Mouse (Mus musculus) left cerebral cortex, adult 2 months (tissue): ENCODE data around the gene Prss50. TPM values are rescaled to one million over a fixed set of nuclear protein-coding genes. Genes with fewer than 3 reads are reported as not detected.

Experiments
- DNase-seq, 2 experiments: peaks; one replicate each; pipeline ENCODE4 v3.0.0; 2021 to 2022; ENCODE audit warnings: low spot score in 2 of 2, mixed read lengths in 1 of 2; ENCODE audit errors: extremely low spot score in 1 of 2
- H3K27ac ChIP-seq: fragments of 200-600 bp; 2 replicates; pipeline ENCODE4 v1.8.1; 2022
- H3K4me3 ChIP-seq: fragments of 200-600 bp; 2 replicates; pipeline ENCODE4 v1.8.1; 2022
- CTCF ChIP-seq: fragments of 200-600 bp; IDR thresholded peaks from 2 replicates; pipeline ENCODE4 v1.8.1; 2022; ENCODE audit warnings: antibody characterized with exemption, mild to moderate bottlenecking, moderate library complexity
- intact Hi-C: fragments of 180-260 bp; cut with DNase I; formaldehyde crosslinking; loops from one replicate; pipeline ENCODE4 v1.15.1; 2025
- total RNA-seq, 2 experiments: library from RNA; stranded (reverse); gene quantifications; 2 replicates each; pipeline ENCODE4 v1.2.3; 2021

The Prss50 gene
- total RNA-seq, 2 experiments from 2014 or later, result 0.93 to 0.94 TPM

DNA sequence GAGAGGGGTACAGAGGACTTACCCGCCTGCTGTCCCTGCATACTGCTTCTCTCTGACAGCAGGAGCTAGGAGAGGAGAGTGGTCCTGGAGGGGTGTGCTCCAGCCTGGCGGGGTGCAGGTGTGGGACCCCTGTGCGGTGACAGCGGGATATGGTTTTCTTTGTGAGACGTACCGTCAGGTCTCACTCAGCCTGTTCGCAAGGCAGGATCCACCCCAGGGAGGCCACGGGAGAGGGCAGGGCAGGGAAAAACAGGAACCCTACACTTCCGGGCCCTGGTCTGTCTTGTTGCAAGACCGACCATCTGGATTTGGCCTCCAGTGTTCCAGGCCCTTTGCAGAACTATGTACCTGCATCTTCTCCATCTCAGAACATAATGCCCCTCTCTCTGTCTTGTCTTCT lies 35.7 kb downstream of the Prss50 start:
- no peak for TF ChIP-seq CTCF
- no peak overlapping the region for H3K27ac ChIP-seq
- no peak for DNase-seq
- H3K4me3 ChIP-seq, result no peak overlapping the region
- intact Hi-C loops, result no loop called here

DNA sequence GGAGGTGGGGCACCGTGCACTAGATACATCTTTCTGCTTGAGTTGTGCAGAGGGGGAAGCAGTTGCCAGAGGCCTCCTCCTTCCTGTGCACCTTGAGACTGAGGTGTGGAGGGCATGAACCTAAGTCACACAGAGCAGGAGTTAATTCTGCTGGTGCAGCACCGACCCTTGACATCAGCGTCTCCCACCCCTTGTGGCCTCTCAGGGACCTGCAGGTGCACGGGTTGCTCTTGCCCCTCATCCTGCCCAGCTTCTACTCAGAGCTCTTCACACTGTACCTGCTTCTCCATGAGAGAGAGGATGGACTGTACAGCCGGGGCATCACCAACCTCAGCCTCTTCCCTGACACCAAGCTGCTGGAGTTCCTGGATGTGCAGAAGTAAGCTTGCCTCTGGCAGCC lies 37.7 kb downstream of the Prss50 start:
- no peak for DNase-seq
- intact Hi-C loops, result no loop called here
- H3K4me3 ChIP-seq, result no peak overlapping the region
- no peak for TF ChIP-seq CTCF
- no peak overlapping the region for H3K27ac ChIP-seq

DNA sequence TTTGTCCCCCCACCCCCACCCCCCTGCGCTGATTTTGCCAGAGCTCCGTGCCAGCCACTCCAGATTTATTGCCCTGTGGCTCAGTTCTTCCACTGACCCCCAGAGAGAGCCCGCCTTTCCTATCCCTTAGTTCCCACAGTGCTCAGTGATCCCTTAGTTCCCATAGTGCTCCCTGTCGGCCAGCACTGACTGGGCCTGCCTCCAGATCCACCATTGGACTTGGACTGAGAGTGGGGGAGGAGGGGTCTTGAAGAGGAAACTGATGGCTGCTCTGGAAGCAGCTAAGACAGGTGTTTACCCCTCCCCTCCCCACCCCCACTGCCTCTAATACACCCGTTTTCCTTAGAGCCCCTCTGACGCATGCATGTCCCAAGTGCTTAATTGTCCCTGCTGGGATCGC lies 38.2 kb downstream of the Prss50 start:
- intact Hi-C loops, result no loop called here
- DNase-seq, result no peak
- H3K4me3 ChIP-seq, result no peak overlapping the region
- no peak overlapping the region for H3K27ac ChIP-seq
- TF ChIP-seq CTCF, result no peak

DNA sequence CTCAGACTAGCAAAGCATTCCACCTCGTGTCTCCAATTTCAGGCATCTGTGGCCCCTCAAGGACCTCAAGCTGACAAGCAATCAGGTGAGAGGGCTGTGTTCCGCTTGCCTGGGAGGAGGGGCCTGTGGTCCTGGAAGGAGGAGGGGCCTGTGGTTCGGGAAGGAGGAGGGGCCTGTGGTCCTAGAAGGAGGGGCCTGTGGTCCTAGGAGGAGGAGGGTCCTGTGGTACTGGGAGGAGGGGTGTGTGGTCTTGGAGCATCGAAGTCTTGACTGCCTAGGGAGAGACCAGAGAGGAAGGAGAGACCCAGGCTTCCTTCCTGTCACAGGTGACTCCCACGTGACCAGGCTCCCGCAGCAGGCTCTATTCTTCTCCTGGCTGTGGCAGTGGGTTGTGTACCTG lies 38.8 kb downstream of the Prss50 start:
- Histone ChIP-seq H3K27ac (no peak overlapping the region), H3K4me3 (no peak overlapping the region)
- intact Hi-C loops, result no loop called here
- DNase-seq, result no peak
- no peak for TF ChIP-seq CTCF

DNA sequence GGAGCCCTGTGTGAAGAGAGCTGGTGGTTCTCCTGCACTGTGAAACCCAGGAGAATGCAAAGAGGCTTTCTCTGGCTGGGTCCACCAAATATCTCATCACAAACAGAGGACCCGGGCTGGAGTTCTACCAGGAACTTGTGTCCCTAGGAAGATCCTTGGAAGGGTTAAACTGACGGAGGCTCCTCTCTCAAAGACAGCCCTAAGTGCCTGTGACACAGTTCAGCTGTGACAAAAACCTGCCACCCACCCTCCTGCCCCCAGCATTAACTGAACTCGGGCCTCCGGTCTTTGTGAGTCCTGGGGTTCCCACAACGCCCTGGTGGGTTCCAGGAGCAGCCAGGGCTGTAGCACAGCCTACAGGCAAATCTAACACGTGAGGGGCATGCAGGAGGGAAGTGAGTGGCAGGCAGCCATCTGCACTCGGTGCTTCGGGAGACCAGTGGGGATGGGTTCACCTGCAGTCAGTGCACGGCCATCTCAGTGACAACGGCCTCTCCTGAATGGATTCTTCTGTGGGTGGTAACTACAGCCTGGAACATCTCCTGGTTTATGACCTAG lies 41.8 kb downstream of the Prss50 start:
- H3K4me3 ChIP-seq, result no peak overlapping the region
- no peak for DNase-seq
- intact Hi-C loops, result no loop called here
- TF ChIP-seq CTCF, result no peak
- H3K27ac ChIP-seq, result no peak overlapping the region

DNA sequence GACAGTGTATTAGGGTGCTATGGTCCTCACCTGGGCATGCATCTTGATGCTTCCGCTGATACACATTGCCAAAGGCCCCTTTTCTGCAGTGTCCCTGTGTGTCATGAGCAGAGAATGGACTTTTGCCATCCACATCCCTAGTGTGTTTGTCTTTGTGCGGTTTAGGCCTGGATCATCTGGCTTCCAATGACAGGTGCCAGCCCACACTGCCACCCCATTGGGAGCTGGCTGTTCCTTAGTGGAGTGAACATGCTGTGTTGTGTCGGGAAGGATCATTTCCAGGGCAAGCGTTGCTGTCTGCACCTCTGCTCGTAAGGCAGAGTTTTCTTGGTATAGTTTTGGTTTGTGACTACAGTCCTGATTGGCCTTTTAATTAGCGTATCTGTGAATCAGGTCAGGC lies 43.4 kb downstream of the Prss50 start:
- TF ChIP-seq CTCF, result no peak
- no peak for DNase-seq
- H3K4me3 ChIP-seq, result no peak overlapping the region
- intact Hi-C loops, result no loop called here
- H3K27ac ChIP-seq, result no peak overlapping the region

DNA sequence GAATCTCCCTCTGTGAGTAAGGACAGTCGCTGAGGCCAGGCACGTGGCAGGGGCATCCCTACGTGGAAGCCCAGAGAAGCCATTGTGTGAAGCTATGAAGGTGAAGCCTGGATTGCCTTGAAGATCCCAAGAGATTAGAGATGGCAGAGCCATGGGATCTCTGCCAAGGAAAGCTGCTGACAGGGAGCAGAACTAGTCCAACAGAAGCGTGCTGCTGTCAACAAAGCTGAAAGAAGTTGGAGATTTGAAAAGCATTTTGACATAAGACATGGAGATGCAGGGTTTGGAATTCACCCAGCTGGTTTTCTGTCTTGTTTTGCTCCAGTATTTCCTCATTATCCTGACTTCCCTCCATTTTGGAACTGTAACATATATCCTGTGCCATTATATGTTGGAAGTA lies 44.5 kb downstream of the Prss50 start:
- no peak for TF ChIP-seq CTCF
- Histone ChIP-seq H3K27ac (no peak overlapping the region), H3K4me3 (no peak overlapping the region)
- intact Hi-C loops, result no loop called here
- DNase-seq, result no peak

DNA sequence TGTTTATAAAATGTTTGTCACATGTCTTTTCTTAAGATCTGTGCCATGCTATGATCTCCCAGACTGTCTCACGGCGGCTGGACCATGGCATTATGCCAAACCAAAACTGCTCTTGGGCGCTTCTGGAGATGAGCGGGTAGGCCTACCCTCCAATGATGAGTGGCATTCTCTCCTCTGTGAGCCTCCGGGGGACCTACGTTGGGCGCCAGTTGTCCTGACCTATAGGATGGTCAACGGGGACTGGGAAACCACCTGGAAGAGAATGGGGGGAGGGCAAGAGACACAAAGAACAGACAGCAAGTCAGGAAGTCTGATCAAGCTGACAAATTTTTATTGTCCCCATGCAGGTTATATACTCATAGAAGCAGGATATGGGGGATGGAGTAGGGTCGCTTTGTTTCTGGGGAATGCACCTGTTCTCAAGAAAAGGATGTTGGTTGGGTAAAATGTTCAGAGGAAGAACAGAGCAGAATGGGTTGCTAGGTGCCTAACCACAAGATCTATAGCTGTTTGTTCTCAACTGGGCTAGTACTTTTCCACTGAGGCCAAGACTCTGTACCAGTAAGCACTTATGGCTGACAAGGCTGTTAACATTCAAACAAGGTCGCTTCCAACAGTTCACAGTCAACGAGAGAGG lies 49.6 kb downstream of the Prss50 start:
- no peak for TF ChIP-seq CTCF
- no peak overlapping the region for H3K4me3 ChIP-seq
- intact Hi-C loops, result no loop called here
- no peak for DNase-seq
- H3K27ac ChIP-seq, result no peak overlapping the region

DNA sequence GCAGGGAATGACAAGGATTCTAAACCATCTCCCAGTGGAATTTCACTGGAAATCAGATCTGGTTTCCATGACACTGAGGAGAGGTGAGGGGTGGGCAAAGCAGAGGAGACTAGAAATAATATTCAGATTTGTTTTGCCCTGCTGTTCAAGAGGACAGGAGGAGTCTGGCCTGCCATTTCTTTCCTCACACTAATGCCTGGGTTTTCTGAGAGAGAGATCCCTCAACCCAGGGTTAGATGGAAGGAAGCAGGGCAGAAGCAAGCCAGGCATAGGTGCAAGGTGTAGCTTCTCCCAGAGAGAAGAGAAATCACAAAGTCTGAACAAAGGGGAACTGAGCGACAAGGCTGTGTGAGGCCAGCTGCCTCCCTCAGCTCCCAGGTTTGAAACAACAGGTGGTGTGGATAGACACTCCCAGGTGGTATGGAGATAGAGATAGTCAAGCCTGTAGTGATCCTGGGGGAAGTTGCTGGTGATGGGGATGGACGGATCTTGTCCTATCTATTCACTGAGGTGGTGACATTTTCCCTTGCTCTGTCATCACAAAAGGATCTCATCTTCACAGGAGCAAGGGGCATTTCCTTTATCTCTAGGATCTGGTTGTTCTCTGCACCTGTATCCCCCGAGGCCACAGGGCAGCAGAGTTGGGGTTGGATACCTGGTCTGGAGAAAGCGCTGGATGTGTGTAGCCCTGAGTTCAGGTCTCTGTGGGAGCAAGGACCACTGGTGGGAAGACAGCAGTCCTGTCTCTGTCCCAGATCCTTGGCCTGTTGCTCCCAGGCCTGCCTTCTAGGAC lies 50.3 kb downstream of the Prss50 start:
- TF ChIP-seq CTCF, result no peak
- intact Hi-C loops, result no loop called here
- no peak overlapping the region for H3K4me3 ChIP-seq
- no peak overlapping the region for H3K27ac ChIP-seq
- DNase-seq, result no peak

DNA sequence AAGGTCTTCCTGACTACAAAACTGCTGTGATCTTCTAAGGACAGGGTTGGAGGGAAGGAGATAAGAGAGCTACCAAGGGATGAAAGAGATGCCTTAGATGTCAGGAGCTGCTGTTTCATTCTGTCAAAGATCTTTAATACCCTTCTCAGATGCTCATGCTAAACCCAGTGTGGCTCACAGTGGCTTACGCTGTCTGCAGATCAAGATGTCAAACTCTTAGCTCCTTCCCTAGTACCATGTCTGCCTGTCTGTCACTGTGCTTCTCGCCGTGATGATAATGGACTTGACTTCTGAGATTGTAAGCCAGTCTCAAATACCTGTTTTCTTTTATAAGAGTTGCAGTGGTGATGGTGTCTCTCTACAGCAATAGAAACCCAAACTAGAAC lies 50.9 kb downstream of the Prss50 start:
- intact Hi-C loops, result no loop called here
- no peak for TF ChIP-seq CTCF
- H3K27ac ChIP-seq, result no peak overlapping the region
- no peak for DNase-seq
- H3K4me3 ChIP-seq, result no peak overlapping the region

DNA sequence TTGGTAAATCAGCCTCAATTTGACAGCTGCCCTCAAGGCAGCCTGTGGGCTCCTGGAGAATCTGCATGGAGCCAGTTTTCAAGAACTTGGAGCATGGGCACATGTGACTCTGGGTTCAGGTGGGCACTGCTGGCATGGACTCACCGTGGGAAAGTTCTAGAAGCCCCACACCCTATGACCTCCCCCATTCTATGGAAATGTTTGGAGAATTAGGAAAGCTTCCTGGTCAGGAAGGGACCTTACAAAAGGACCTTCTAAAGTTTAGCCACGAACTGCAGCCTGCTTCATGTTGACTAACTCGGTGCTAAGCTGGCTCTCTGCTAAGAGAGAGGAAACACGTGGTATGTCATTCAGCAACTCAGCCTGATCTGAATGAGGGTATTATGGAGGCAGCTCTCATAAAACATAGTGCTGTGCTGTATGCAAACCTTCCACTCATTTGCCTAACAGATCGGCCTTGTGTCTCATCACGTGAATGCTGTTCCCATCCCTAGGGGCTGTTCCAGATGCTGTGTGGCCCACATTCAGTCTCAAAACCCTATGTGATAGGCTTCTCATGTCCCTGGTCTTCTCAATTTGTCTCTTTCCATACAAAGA lies 51.7 kb downstream of the Prss50 start:
- no peak overlapping the region for H3K27ac ChIP-seq
- TF ChIP-seq CTCF, result no peak
- intact Hi-C loops, result no loop called here
- no peak for DNase-seq
- no peak overlapping the region for H3K4me3 ChIP-seq

Other genes with a start within 250 kb of the Prss50 start
- 1 to 10 TPM; 2.7 to 3.6 TPM for gene Nradd, start 233.5 kb upstream of the Prss50 start, total RNA-seq
- gene Nbeal2, start 203.8 kb upstream of the Prss50 start, total RNA-seq, result 10 to 100 TPM; 12.6 to 14.4 TPM
- 10 to 100 TPM; 56.2 to 56.9 TPM for gene Ccdc12, start 201.5 kb upstream of the Prss50 start, total RNA-seq
- not detected for gene Myl3, start 116.1 kb upstream of the Prss50 start, total RNA-seq
- 1 to 10 TPM; 5.8 to 7.2 TPM for gene Pth1r, start 110.8 kb upstream of the Prss50 start, total RNA-seq
- gene Prss42, start 59.8 kb upstream of the Prss50 start, total RNA-seq, result not detected
- not detected for gene Prss44, start 44.0 kb upstream of the Prss50 start, total RNA-seq
- gene Prss43, start 31.3 kb upstream of the Prss50 start, total RNA-seq, result under 1 TPM in 1 of 2 experiments, not detected in 1; 0.14 TPM
- under 1 TPM; 0.38 to 0.49 TPM for gene Prss45, start 23.4 kb upstream of the Prss50 start, total RNA-seq
- gene Prss46, start 13.5 kb upstream of the Prss50 start, total RNA-seq, result not detected
- gene Als2cl, start 21.9 kb downstream of the Prss50 start, total RNA-seq, result 10 to 100 TPM in 1 of 2 experiments, 1 to 10 TPM in 1; 8.4 to 10.8 TPM
- gene Tmie, start 22.1 kb downstream of the Prss50 start, total RNA-seq, result 1 to 10 TPM; 3.0 to 3.4 TPM
- not detected for gene Fam240a, start 58.9 kb downstream of the Prss50 start, total RNA-seq
- under 1 TPM; 0.16 to 0.32 TPM for gene Tdgf1, start 88.2 kb downstream of the Prss50 start, total RNA-seq
- gene Lrrc2, start 93.6 kb downstream of the Prss50 start, total RNA-seq, result 1 to 10 TPM in 1 of 2 experiments, under 1 TPM in 1; 0.84 to 2.1 TPM
- under 1 TPM; 0.19 to 0.48 TPM for gene Rtp3, start 132.6 kb downstream of the Prss50 start, total RNA-seq
- 1 to 10 TPM in 1 of 2 experiments, not detected in 1; 1.1 TPM for gene Ltf, start 161.3 kb downstream of the Prss50 start, total RNA-seq
- 1 to 10 TPM in 1 of 2 experiments, under 1 TPM in 1; 0.49 to 1.3 TPM for gene Ccrl2, start 199.6 kb downstream of the Prss50 start, total RNA-seq